Mouse (Mus musculus) liver, embryonic 14.5 days (tissue): ENCODE measurements around the gene Lztfl1. TPM values are rescaled to one million over a fixed set of nuclear protein-coding genes. Genes with fewer than 3 reads are reported as not detected.
"Not testable (repeated sequence)": the region's sequence is repeated elsewhere in the genome, so short reads cannot be mapped to it uniquely, and the experiment has no call there.

Experiments
- ATAC-seq: fragments of 200-750 bp; cut with Nextera tagmentation; 2 replicates; pipeline ENCODE4 v1.8.0; 2017; ENCODE audit warnings: moderate number of reproducible peaks, mild to moderate bottlenecking, moderate library complexity; ENCODE audit not compliant: insufficient read depth
- DNase-seq, 3 experiments: peaks; one replicate each; pipeline ENCODE4 v3.0.0-alpha.2; 2012 to 2013; ENCODE audit warnings: low read depth in 3 of 3, low spot score in 3 of 3
- H3K27ac ChIP-seq: fragments of 300-500 bp; sonication (generic); 2 replicates; pipeline ENCODE4 v1.5.1; 2014; ENCODE audit warnings: moderate library complexity, mild to moderate bottlenecking, control low read depth, inconsistent platforms
- H3K27me3 ChIP-seq: fragments of 300-500 bp; sonication (generic); 2 replicates; pipeline ENCODE4 v1.6.1; 2014; ENCODE audit warnings: mild to moderate bottlenecking, low read length, moderate library complexity; ENCODE audit not compliant: control insufficient read depth, insufficient read depth
- H3K36me3 ChIP-seq: fragments of 300-500 bp; sonication (generic); replicated peaks from 2 replicates; pipeline ENCODE4 v1.6.1; 2014; ENCODE audit warnings: low read depth; ENCODE audit not compliant: control insufficient read depth, insufficient read depth
- H3K4me1 ChIP-seq, 2 experiments: fragments of 200-500 bp in 1 of 2; fragments of 300-500 bp in 1 of 2; sonication (generic) in 1 of 2; replicated peaks; 2 replicates each; pipeline ENCODE4 v1.6.1; 2012 to 2014; ENCODE audit warnings: antibody characterized with exemption in 1 of 2, inconsistent platforms in 1 of 2, low read length in 1 of 2; ENCODE audit not compliant: control insufficient read depth in 2 of 2, insufficient read depth in 2 of 2
- H3K4me2 ChIP-seq: fragments of 300-500 bp; sonication (generic); 2 replicates; pipeline ENCODE4 v1.6.1; 2014; ENCODE audit warnings: low read depth, mild to moderate bottlenecking, control low read depth, moderate library complexity
- H3K4me3 ChIP-seq, 2 experiments: fragments of 200-500 bp in 1 of 2; fragments of 300-500 bp in 1 of 2; sonication (generic) in 1 of 2; 2 replicates each; pipeline ENCODE4 v1.5.1; 2012 to 2014; ENCODE audit warnings: low read depth in 2 of 2, low read length in 2 of 2, mild to moderate bottlenecking in 2 of 2, control low read depth in 1 of 2, inconsistent platforms in 1 of 2, moderate library complexity in 1 of 2; ENCODE audit not compliant: insufficient read depth in 1 of 2
- H3K9ac ChIP-seq: fragments of 300-500 bp; sonication (generic); replicated peaks from 2 replicates; pipeline ENCODE4 v1.6.1; 2014; ENCODE audit warnings: mild to moderate bottlenecking, control low read depth, moderate library complexity
- H3K9me3 ChIP-seq: fragments of 300-500 bp; sonication (generic); 2 replicates; pipeline ENCODE4 v1.6.1; 2016; ENCODE audit warnings: low read length, mixed read lengths; ENCODE audit not compliant: control insufficient read depth
- CTCF ChIP-seq: IDR thresholded peaks from 2 replicates; pipeline ENCODE4 v1.5.1; 2016; ENCODE audit warnings: antibody characterized with exemption, low read depth, control low read depth
- EP300 ChIP-seq: IDR thresholded peaks from 2 replicates; pipeline ENCODE4 v1.6.1; 2016; ENCODE audit warnings: antibody characterized with exemption, low read depth
- WGBS: fragments of 180-500 bp; shearing (Covaris S2); extraction: QIAGEN DNeasy Blood & Tissue Kit; methylation state at CpG from one replicate; pipeline ENCODE4 v1.1.7; 2014; ENCODE audit not compliant: insufficient replicate concordance; 5-methylcytosine and 5-hydroxymethylcytosine counted together
- polyA plus RNA-seq, 2 experiments: library from polyadenylated mRNA; depleted of rRNA in 1 of 2; stranded (reverse) in 1 of 2; unstranded in 1 of 2; fragments of >200 nt; fragmentation: Nextera tagmentation in 1 of 2; extraction: Ambion mirVana in 1 of 2; gene quantifications; 2 replicates each; pipeline versions ENCODE4 v1.2.1 to v1.2.3; 2012 to 2014

The Lztfl1 gene
- polyA plus RNA-seq, 2 experiments, result 5.2 to 26.0 TPM

DNA sequence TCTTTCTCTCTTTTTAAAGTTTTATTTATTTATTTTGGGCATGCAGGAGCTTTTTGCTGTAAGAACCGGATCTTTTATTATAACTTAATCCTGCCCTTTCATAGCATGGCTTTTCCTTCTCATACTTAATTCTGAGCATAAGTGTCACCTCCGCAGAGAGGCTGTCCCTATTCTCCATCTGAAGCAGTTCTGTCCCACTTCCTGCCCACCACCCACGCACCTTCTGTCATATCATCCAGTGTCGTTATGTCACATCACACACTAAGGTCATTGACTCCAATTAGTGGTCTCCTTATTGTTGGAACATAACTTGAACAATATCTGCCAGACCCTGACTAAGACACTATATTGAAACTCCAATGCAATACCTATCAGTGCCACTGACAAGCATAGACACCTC is 41.1 kb upstream of the Lztfl1 start:
- no peak for ATAC-seq
- 47% methylated on average over 4 of the region's 4 CpGs for WGBS

DNA sequence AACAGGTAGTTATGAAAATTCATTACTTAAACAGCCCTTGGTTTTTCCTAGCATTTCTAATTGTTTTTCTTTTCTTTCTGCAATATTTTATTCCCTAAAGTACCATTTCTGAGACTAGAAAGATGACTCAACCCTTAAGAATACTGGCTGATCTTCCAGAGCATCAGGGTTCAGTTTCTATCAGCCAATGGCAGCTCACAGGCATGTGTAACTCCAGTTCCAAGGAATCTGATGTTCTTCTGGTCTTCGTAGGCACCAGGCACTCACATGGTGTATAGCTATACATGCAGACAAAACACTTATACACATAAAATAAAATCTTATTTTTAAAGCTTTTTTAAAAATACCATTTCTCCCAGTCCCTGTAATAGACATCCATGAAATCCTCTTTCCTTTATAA is 40.7 kb upstream of the Lztfl1 start:
- H3K27me3 ChIP-seq, result no peaks in the 10 kb centered on the region
- ATAC-seq, result no peak
- H3K9ac ChIP-seq, result no peak overlapping the region
- no peaks in the 10 kb centered on the region for H3K36me3 ChIP-seq
- no peak overlapping the region for H3K4me2 ChIP-seq
- DNase-seq, result no peak
- H3K27ac ChIP-seq, result no peak overlapping the region
- TF ChIP-seq CTCF, result no peak
- TF ChIP-seq EP300, result no peak
- no peaks in the 10 kb centered on the region for H3K9me3 ChIP-seq
- WGBS, result 49% methylated on average over 1 of the region's 1 CpGs
- H3K4me1 ChIP-seq, result no peaks in the 10 kb centered on the region
- no peak overlapping the region for H3K4me3 ChIP-seq

More for the DNA sequence above, 41.1 kb upstream of the Lztfl1 start:
- Histone ChIP-seq H3K4me1 (no peaks in the 10 kb centered on the region), H3K36me3 (no peaks in the 10 kb centered on the region), H3K27me3 (no peaks in the 10 kb centered on the region), H3K9me3 (no peaks in the 10 kb centered on the region), H3K9ac (no peak overlapping the region), H3K27ac (no peak overlapping the region), H3K4me2 (no peak overlapping the region), H3K4me3 (no peak overlapping the region)
- DNase-seq, result no peak
- TF ChIP-seq CTCF, result no peak
- TF ChIP-seq EP300, result no peak

DNA sequence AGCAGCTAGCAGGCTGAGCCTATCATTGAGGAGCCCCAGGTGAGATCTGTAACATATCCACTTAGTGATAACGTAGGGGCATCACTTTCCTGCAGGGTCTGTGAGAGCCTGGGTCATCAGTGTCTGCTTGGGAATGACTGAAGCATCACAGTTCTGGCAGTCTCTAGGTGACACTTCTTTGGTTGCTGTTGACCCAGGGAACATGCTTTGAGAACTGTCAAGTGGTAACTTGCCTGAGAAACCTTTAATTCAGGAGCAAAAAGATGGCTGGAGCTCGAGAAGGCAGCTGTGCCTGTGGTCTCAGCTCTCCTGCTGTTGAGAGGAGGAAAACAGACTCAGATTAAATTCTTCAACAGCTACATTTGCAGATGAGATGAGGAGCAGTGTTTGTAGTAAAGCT is 39.8 kb upstream of the Lztfl1 start:
- Histone ChIP-seq H3K4me1 (no peaks in the 10 kb centered on the region), H3K36me3 (no peaks in the 10 kb centered on the region)

DNA sequence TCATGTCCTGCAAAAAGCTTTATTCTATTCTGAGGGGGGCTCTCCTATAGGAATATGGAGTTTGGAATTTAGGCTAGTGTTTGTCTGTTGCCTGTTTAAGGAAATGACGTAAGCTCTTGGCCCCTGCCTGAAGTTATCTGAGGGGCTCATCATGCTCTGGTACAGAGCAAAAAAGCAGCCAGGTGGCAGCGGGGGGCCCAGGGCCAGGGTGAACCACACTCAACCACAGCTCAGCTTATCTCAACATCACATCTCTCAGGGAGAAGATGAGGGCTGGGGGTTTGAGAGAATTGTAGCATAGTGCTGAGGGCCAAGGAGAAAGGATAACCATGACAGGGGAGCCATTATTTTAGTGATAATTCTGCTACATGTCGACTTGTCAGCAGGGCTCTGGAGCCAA is 39.3 kb upstream of the Lztfl1 start:
- DNase-seq, result no peak
- H3K4me2 ChIP-seq, result no peak overlapping the region
- H3K4me3 ChIP-seq, result no peak overlapping the region
- WGBS, result 24% methylated on average over 3 of the region's 3 CpGs
- no peak overlapping the region for H3K27ac ChIP-seq
- TF ChIP-seq EP300 (no peak), CTCF (no peak)
- no peaks in the 10 kb centered on the region for H3K27me3 ChIP-seq
- H3K9me3 ChIP-seq, result no peaks in the 10 kb centered on the region
- H3K36me3 ChIP-seq, result no peaks in the 10 kb centered on the region
- ATAC-seq, result no peak
- no peak overlapping the region for H3K9ac ChIP-seq
- H3K4me1 ChIP-seq, result no peaks in the 10 kb centered on the region

More for the DNA sequence above, 39.8 kb upstream of the Lztfl1 start:
- Histone ChIP-seq H3K9ac (no peak overlapping the region), H3K27ac (no peak overlapping the region), H3K4me3 (no peak overlapping the region), H3K9me3 (no peaks in the 10 kb centered on the region), H3K27me3 (no peaks in the 10 kb centered on the region), H3K4me2 (no peak overlapping the region)
- WGBS, result 39% methylated on average over 2 of the region's 2 CpGs
- no peak for DNase-seq
- no peak for TF ChIP-seq CTCF
- TF ChIP-seq EP300, result no peak
- no peak for ATAC-seq

DNA sequence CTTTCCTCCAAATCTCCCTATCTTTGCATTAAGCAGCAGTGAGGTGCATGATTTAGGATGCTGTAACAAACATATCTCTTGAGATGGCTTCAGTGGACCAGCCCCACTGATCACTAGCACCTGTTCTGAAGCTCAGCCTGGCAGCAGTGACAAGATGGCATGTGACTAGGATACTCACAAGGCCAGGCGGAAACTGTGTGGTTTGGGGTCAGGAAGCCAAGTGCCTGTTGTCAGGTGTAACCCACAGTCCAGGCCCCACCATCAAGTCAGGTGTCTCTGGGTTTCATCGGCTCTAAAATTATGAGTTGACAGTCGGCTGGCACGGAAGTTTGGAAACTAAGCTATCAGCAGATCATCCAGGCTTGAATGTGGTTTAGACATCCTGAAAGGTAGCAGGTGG is 36.8 kb upstream of the Lztfl1 start:
- Histone ChIP-seq H3K36me3 (no peaks in the 10 kb centered on the region), H3K27ac (no peak overlapping the region), H3K9me3 (no peaks in the 10 kb centered on the region), H3K4me1 (no peaks in the 10 kb centered on the region), H3K27me3 (no peaks in the 10 kb centered on the region), H3K4me3 (no peak overlapping the region), H3K9ac (no peak overlapping the region), H3K4me2 (no peak overlapping the region)
- ATAC-seq (no peak), DNase-seq (no peak)
- TF ChIP-seq CTCF, result no peak
- no peak for TF ChIP-seq EP300
- 43% methylated on average over 4 of the region's 4 CpGs for WGBS

DNA sequence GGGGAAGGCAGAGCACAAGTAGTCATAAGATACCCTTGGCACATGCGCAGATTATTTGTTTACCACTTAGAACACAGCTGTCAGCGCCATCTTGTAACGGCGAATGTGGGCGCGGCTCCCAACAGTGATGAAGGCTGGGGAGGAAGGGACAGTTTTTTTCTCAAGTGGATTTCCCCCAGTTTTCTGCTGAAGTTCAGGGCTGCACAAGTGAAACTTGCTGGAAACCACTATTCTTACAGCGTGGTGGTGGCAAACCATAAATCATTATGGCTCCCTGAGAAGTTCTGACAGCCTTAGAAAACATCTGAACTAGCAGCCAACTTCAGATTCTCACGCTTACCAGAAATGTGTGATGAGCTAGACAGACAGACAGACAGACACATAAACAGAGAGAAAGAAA is 32.2 kb upstream of the Lztfl1 start:
- H3K9me3 ChIP-seq, DNase-seq, H3K4me2 ChIP-seq, ATAC-seq, H3K36me3 ChIP-seq, H3K4me3 ChIP-seq, H3K4me1 ChIP-seq, H3K27me3 ChIP-seq, H3K9ac ChIP-seq, H3K27ac ChIP-seq: not testable (repeated sequence)
- 73% methylated on average over 7 of the region's 8 CpGs for WGBS
